Mouse (Mus musculus) forebrain, embryonic 14.5 days (tissue): ENCODE measurements around the gene Stard10. TPM values are rescaled to one million over a fixed set of nuclear protein-coding genes. Genes with fewer than 3 reads are reported as not detected.

Experiments used
- ATAC-seq: fragments of 200-750 bp; cut with Nextera tagmentation; 2 replicates; pipeline ENCODE4 v1.8.0; 2017; ENCODE audit warnings: mild to moderate bottlenecking, moderate library complexity
- DNase-seq: peaks from one replicate; pipeline ENCODE4 v3.0.0-alpha.2; 2015; ENCODE audit warnings: low spot score
- H3K27ac ChIP-seq: fragments of 300-500 bp; sonication (generic); 2 replicates; pipeline ENCODE4 v1.5.1; 2014; ENCODE audit warnings: low read depth, mild to moderate bottlenecking, control low read depth, low read length, moderate library complexity
- H3K27me3 ChIP-seq: fragments of 300-500 bp; sonication (generic); replicated peaks from 2 replicates; pipeline ENCODE4 v1.6.1; 2014; ENCODE audit warnings: low read length, control low read depth, mixed read lengths; ENCODE audit not compliant: control insufficient read depth, insufficient read depth
- H3K36me3 ChIP-seq: fragments of 300-500 bp; sonication (generic); 2 replicates; pipeline ENCODE4 v1.6.1; 2014; ENCODE audit warnings: low read length, control low read depth; ENCODE audit not compliant: control insufficient read depth, insufficient read depth
- H3K4me1 ChIP-seq: fragments of 300-500 bp; sonication (generic); 2 replicates; pipeline ENCODE4 v1.6.1; 2014; ENCODE audit warnings: antibody characterized with exemption, low read length, control low read depth; ENCODE audit not compliant: control insufficient read depth, insufficient read depth
- H3K4me2 ChIP-seq: fragments of 300-500 bp; sonication (generic); 2 replicates; pipeline ENCODE4 v1.6.1; 2014; ENCODE audit warnings: mild to moderate bottlenecking, control low read depth, low read length
- H3K4me3 ChIP-seq: fragments of 300-500 bp; sonication (generic); 2 replicates; pipeline ENCODE4 v1.5.1; 2014; ENCODE audit warnings: low read depth, low read length, control low read depth
- H3K9ac ChIP-seq: fragments of 300-500 bp; sonication (generic); 2 replicates; pipeline ENCODE4 v1.6.1; 2014; ENCODE audit warnings: mild to moderate bottlenecking, low read length, control low read depth, moderate library complexity
- H3K9me3 ChIP-seq: fragments of 300-500 bp; sonication (generic); replicated peaks from 2 replicates; pipeline ENCODE4 v1.6.1; 2016; ENCODE audit warnings: low read length, control low read depth, mixed read lengths; ENCODE audit not compliant: control insufficient read depth
- WGBS: fragments of 180-500 bp; shearing (Covaris S2); extraction: QIAGEN DNeasy Blood & Tissue Kit; methylation state at CpG from one replicate; pipeline ENCODE4 v1.1.7; 2014; 5-methylcytosine and 5-hydroxymethylcytosine counted together
- polyA plus RNA-seq: library from polyadenylated mRNA; unstranded; fragments of >200 nt; fragmentation: Nextera tagmentation; extraction: Ambion mirVana; gene quantifications from 2 replicates; pipeline ENCODE4 v1.2.1, GENCODE M21; 2014

Gene Stard10
- polyA plus RNA-seq, 1 experiment from 2014 or later = 8.1 TPM

DNA sequence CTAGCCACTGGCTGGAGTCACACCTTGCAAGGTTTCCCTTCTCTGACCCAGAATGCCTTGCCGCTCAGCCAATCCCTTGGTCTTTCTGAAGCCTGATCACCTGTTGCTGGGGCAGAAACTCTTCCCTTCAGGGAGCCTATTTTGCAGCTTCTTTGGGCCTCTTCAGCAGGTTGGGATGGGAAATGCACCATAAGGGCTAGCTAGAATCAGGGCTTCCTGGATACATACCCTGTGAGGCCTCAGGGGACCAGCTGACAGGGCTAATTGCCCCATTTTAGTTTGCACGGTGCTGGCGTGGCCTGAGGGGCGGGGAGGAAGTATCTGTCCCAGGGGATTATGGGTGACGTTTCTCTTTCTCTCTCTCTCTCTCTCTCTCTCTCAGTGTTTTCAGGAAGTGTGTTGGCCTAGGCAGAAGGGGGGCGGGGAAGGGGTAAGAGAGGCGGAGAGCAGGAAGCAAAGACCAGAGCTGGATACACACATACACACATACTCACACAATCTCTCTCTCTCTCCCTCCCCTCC is 60.9 kb downstream of the Stard10 start:
- ATAC-seq (peak; percentile 52), DNase-seq (peak; percentile 58)
- Histone ChIP-seq H3K27ac (no peak overlapping the region), H3K4me2 (peak overlapping the region; percentile 23; the same call in 1 of the 2 replicates), H3K9me3 (no peaks in the 10 kb centered on the region), H3K36me3 (no peaks in the 10 kb centered on the region), H3K27me3 (no peaks in the 10 kb centered on the region), H3K4me1 (peaks cover 8% of the 10 kb centered on the region), H3K4me3 (no peak overlapping the region), H3K9ac (no peak overlapping the region)
- WGBS = 13% methylated on average over 7 of the region's 7 CpGs

DNA sequence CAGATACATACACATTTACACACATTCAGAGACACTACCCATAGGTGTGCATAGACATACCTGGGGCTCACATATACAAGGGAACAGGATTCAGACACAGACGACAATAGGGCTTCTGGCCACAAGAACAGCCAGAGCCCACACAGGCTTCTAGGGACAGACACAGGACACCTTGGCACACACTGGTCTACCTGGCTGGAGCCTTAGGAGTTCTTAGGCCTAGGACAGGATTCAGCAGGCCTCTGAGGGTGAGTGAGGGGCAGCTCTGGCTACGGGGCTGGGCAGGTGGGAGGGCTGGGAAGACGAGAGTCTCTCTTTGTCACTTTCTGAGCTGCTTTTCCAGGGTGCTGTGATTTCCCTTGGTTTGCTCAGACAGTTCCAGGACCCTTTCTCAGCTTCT is 61.4 kb downstream of the Stard10 start:
- ATAC-seq = no peak

GRCm38 (mm10) chr7:101378796-101379465 is 62.0 kb downstream of the Stard10 start:
- ATAC-seq (no peak), DNase-seq (no peak)
- peaks cover 8% of the 10 kb centered on the region for H3K4me1 ChIP-seq
- H3K4me3 ChIP-seq = no peak overlapping the region
- H3K27ac ChIP-seq = no peak overlapping the region
- WGBS = 67% methylated on average over 5 of the region's 5 CpGs
- no peak overlapping the region; the same call in 1 of the 2 replicates for H3K4me2 ChIP-seq
- no peaks in the 10 kb centered on the region for H3K36me3 ChIP-seq
- no peak overlapping the region for H3K9ac ChIP-seq
- H3K27me3 ChIP-seq = no peaks in the 10 kb centered on the region
- no peaks in the 10 kb centered on the region for H3K9me3 ChIP-seq

More for the DNA sequence above, 61.4 kb downstream of the Stard10 start:
- Histone ChIP-seq H3K27ac (no peak overlapping the region), H3K36me3 (no peaks in the 10 kb centered on the region), H3K4me1 (peaks cover 8% of the 10 kb centered on the region), H3K4me3 (no peak overlapping the region), H3K4me2 (peak overlapping the region; percentile 23; the same call in 1 of the 2 replicates), H3K9me3 (no peaks in the 10 kb centered on the region), H3K9ac (peak overlapping the region; percentile 21; the same call in 1 of the 2 replicates), H3K27me3 (no peaks in the 10 kb centered on the region)
- no peak for DNase-seq
- 42% methylated on average over 3 of the region's 3 CpGs for WGBS

GRCm38 (mm10) chr7:101379732-101380131 is 62.8 kb downstream of the Stard10 start:
- Histone ChIP-seq H3K4me2 (no peak overlapping the region), H3K27ac (no peak overlapping the region), H3K4me1 (peaks cover 8% of the 10 kb centered on the region), H3K9ac (peak overlapping the region; percentile 13; the same call in 1 of the 2 replicates), H3K36me3 (no peaks in the 10 kb centered on the region), H3K27me3 (no peaks in the 10 kb centered on the region), H3K9me3 (no peaks in the 10 kb centered on the region), H3K4me3 (no peak overlapping the region)
- 77% methylated on average over 2 of the region's 2 CpGs for WGBS
- DNase-seq (no peak), ATAC-seq (no peak)

- no peak for ATAC-seq
- no peaks in the 10 kb centered on the region for H3K36me3 ChIP-seq
- H3K4me2 ChIP-seq = no peak overlapping the region
- no peak overlapping the region for H3K27ac ChIP-seq
- peaks cover 8% of the 10 kb centered on the region for H3K4me1 ChIP-seq
- no peaks in the 10 kb centered on the region for H3K27me3 ChIP-seq
- no peak overlapping the region for H3K9ac ChIP-seq
- no peaks in the 10 kb centered on the region for H3K9me3 ChIP-seq
- H3K4me3 ChIP-seq = no peak overlapping the region
- WGBS = 78% methylated on average over 6 of the region's 6 CpGs
- DNase-seq = no peak
Observed at GRCm38 (mm10) chr7:101381512-101381911, 64.6 kb downstream of the Stard10 start.

- peaks cover 8% of the 10 kb centered on the region for H3K4me1 ChIP-seq
- no peak overlapping the region for H3K9ac ChIP-seq
- H3K27ac ChIP-seq = no peak overlapping the region
- H3K9me3 ChIP-seq = no peaks in the 10 kb centered on the region
- 75% methylated on average over 8 of the region's 8 CpGs for WGBS
- no peak overlapping the region for H3K4me2 ChIP-seq
- DNase-seq (no peak), ATAC-seq (no peak)
- H3K27me3 ChIP-seq = no peaks in the 10 kb centered on the region
- no peak overlapping the region for H3K4me3 ChIP-seq
- H3K36me3 ChIP-seq = no peaks in the 10 kb centered on the region
Observed at GRCm38 (mm10) chr7:101382378-101382777, 65.5 kb downstream of the Stard10 start.

DNA sequence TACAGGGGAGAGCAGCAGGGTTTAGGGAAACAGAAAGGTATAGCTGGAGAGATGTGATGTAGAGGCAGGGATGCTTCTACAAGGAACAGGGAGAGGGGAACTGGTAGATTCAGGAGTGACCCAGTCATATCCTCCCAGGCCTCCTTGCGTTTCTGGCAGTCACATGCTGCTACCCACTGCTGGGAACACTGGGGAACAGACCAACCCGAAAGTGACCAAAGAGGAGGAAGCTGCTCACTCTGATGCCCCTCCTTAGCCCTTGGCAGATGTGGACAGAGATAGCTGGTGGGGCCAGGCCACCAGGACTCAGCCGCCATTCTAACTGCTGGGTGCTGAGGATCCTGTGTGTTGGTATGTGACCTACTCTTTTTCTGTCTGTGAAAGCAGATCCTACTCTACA is 66.9 kb downstream of the Stard10 start:
- H3K9ac ChIP-seq = no peak overlapping the region
- no peak overlapping the region for H3K4me3 ChIP-seq
- no peaks in the 10 kb centered on the region for H3K9me3 ChIP-seq
- H3K36me3 ChIP-seq = no peaks in the 10 kb centered on the region
- H3K4me2 ChIP-seq = no peak overlapping the region
- no peak overlapping the region for H3K27ac ChIP-seq
- 76% methylated on average over 3 of the region's 3 CpGs for WGBS
- DNase-seq = no peak
- H3K4me1 ChIP-seq = no peaks in the 10 kb centered on the region
- H3K27me3 ChIP-seq = no peaks in the 10 kb centered on the region
- no peak for ATAC-seq

GRCm38 (mm10) chr7:101384931-101385330 is 68.0 kb downstream of the Stard10 start:
- H3K9me3 ChIP-seq = no peaks in the 10 kb centered on the region
- no peaks in the 10 kb centered on the region for H3K27me3 ChIP-seq
- DNase-seq (no peak), ATAC-seq (no peak)
- H3K9ac ChIP-seq = no peak overlapping the region
- no peak overlapping the region for H3K4me2 ChIP-seq
- no peaks in the 10 kb centered on the region for H3K4me1 ChIP-seq
- no peaks in the 10 kb centered on the region for H3K36me3 ChIP-seq
- H3K27ac ChIP-seq = no peak overlapping the region
- 68% methylated on average over 10 of the region's 10 CpGs for WGBS
- no peak overlapping the region for H3K4me3 ChIP-seq

DNA sequence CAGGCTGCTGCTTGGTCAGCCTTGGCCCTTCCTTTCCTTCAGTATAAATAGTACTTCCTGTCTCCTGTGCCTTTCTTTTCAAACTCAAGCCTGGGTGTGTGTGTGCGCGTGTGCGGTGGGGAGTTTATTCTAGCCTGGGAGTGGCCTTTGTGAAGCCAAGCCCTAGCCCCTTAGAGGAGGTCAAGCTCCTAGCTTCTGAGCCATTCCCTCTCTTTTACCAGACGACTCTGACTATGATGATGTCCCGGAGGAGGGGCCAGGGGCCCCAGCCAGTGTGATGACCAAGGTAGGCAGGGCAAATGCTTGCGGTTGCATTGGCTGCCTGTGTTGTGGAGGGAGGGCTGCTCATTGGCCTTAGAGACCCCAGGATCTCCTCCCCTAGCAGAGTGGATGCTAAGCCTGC is 68.4 kb downstream of the Stard10 start:
- no peak overlapping the region for H3K9ac ChIP-seq
- H3K4me2 ChIP-seq = no peak overlapping the region
- WGBS = 54% methylated on average over 6 of the region's 6 CpGs
- no peak for ATAC-seq
- H3K4me1 ChIP-seq = no peaks in the 10 kb centered on the region
- no peak overlapping the region for H3K27ac ChIP-seq
- H3K36me3 ChIP-seq = no peaks in the 10 kb centered on the region
- no peak for DNase-seq
- no peak overlapping the region for H3K4me3 ChIP-seq
- no peaks in the 10 kb centered on the region for H3K9me3 ChIP-seq
- no peaks in the 10 kb centered on the region for H3K27me3 ChIP-seq
